Mouse (Mus musculus) thymus, postnatal 25 days (tissue): Measurements from ENCODE around the gene Smarcd3.

Experiments used
- DNase-seq: peaks from one replicate; pipeline ENCODE4 v3.0.0; 2022

Gene Smarcd3

DNA sequence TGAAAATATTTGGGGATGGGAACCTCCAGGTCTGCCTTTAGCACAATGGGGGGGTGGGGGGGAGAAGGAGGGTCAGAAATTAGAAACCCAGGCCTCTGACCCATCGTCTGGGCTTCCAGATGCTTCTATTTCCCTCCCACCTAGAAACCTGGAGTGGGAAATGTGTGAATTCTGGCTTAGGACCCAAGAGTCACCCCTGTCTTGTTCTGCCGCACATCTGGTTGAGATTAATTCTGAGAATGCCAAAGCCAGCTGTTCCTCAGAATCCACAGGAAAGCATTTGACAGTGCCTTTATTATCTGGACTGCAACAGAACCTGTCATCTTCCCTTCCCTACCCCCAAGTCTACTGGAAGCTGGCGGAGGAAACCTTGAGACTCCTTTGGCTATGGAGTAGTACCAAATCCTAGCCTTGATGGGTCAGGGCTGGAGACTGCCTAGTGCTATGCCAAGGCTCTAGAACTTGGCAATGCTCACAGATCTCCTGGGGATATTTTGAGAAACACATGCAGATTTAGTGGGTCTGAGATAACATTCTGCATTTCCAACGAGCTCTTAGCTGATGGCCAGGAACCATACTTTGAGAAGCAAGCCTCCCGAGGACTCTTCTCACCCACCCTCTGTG is 70.5 kb downstream of the Smarcd3 start:
- no peak for DNase-seq

DNA sequence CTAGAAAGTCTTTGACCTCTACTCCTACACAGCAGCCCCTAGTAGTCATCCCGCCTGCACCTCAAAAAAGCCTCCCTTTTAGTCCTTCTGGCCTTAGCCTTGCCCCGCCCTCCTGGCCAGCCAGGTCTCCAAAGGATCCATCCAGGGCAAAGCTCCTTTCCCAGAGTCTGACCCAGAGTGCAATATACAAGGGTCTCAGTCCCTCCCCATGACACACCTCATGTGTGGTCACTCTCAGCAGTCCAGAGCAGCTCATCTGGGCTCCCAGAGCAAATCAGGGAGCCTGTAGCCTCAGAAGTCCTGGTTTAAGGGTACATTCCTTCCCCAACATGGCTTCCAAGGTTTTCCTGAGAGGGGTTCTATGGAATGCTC is 72.9 kb downstream of the Smarcd3 start:
- no peak for DNase-seq

DNA sequence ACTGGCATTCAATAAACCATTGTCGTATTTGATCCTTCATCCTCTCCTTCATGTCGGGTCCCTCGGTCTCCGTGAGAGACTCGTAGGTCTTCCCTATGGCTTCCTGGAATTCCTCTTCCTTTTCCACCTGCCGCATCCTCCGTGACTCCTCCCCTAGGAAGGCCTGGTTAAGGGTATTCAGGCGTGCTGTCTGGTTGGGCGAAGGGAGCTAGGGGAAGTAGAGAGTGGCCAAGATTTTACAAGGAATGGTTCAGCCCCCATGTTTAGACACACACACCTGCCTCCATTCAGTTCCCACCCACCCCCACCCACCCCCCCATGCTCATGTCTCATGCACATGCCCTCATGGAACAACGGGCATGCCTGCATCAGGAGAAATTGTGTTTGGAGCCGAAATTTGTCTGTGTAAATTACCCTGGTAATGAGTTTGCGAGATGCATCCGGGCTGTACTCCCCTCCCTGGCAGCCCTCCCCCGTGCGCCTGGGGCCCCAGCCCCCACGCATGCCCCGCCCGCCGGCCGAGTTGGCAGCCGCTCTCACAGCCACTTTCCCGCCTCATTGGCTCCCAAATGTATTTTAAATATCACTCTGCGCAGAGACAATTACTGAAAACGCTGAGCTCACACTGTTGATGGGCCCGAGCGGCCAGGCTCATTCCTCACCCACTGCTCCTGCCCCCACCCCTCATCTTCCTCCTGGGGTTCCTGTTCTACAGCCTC is 73.5 kb downstream of the Smarcd3 start:
- DNase-seq: peak; percentile 55

DNA sequence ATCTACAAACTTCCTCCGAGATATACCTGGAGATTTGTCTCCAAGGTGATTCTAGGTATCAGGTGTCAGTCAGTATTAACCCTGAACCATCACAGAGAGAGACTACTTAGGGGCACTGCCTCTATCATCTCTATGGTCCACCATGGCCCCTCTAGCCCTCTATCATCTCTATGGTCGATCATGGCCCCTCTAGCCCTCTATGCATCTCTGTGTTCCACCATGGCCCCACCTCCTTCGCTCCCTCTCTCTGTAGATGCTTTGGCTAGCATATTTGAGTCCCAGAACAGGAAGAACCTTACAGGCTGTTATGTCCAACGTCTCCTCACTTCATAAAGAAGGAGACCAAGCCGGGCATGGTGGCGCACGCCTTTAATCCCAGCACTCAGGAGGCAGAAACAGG is 81.6 kb downstream of the Smarcd3 start:
- DNase-seq: no peak

DNA sequence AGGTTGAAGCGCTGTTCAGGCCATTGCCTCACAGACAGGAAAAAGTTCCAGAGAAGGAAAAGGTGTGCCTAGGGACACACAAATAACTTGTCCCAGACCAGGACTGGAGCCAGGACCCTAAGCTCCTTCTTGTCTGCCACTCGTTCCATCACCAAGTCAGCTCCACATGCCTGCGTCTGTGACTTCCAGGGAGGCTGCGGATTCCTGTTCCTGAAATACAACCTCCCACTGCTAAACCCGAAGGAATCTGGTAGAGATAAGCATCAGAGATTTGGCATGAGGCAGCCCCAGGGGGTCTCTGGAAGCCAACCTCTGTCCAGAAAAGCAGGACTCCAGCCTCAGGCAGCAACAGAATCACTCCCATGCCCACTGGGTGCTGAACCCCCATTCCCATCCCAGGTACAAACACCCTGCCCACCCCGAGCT is 83.1 kb downstream of the Smarcd3 start:
- DNase-seq: no peak
